Mouse (Mus musculus) liver, adult 2 months (tissue): ENCODE results near the gene Btbd7.

Experiments
- CTCF ChIP-seq: fragments of 200-500 bp; IDR thresholded peaks from 2 replicates; pipeline ENCODE4 v1.5.1; 2011; ENCODE audit warnings: low read depth, low read length, control low read depth
- POLR2A ChIP-seq: fragments of 200-500 bp; IDR thresholded peaks from 2 replicates; pipeline ENCODE4 v1.6.1; 2011; ENCODE audit warnings: low read length, control low read depth; ENCODE audit not compliant: insufficient read depth; ENCODE audit errors: extremely low read depth

GRCm38 (mm10) chr12:102733381-102733780, 144.9 kb downstream of the Btbd7 start:
- TF ChIP-seq POLR2A (no peak), CTCF (peak; percentile 86)
